Mouse (Mus musculus) ES-Bruce4 (cell line): ENCODE results near the gene Plxdc2.

ENCODE experiments used
- CTCF ChIP-seq: IDR thresholded peaks from one replicate; pipeline ENCODE4 v1.8.1; 2011; ENCODE audit warnings: low read depth, low read length
- POLR2A ChIP-seq: IDR thresholded peaks from one replicate; pipeline ENCODE4 v1.8.1; 2011; ENCODE audit warnings: low read length; ENCODE audit not compliant: insufficient read depth

DNA sequence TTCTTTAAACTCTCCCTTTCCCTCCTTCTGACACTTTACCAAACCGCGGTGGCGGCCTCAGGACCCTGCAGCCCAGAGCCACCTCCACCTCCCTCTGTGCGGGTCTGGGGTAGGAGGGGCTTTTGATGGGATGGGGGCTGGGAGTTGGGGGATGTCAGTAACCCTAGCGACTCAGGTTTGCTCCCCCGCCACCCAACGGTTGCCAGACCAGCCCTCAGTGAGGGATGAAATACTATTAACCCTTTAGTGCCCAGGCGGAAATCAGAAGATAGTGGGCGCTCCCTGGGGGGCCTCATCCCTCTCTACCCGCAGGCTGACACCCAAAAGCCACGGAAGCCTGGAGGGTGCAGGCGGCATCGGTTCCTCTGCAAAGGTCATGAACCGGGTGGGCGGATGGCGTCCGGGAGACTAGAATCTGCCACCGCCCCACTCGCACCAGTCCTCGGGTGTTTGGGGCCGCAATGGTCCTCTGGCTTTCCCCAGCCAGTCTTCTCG is 446 bp upstream of the Plxdc2 start:
- TF ChIP-seq CTCF (no peak), POLR2A (no peak)
